ENCODE assay signal across 9 mouse cellular contexts in the genomic region with DNA sequence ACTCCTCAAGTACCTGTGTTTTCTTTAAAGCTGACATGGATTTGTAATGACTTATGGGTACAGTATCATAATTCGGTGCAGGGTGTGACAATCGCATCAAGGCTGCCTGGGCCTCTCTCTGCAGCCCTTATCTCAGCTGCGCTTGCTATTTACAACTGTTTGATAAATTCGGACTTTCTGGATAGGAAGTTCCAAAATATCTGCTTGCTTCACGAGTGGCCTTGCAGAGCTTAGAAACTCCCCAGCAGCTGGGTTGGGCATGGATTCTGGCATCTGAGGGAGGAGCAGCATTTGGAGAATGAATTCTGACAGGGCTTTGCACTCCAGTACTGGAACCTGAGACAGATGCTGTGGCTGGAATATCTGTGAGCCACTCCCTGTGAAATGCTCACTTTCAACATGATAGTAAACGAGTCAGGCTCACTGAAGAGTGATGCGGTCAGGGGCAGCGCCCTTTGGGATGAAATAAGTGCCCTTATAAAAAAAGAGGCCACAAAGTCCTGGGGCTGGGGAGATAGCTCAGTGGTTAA. TPM values are rescaled to one million over a fixed set of nuclear protein-coding genes. Genes with fewer than 3 reads are reported as not detected.
DNase-seq lines count a peak whose midpoint lies in the region; ATAC-seq and TF ChIP-seq lines count a peak whose summit lies in the region.
"Had no signal": no experiment of that assay in that cellular context is flagged by ENCODE, and none has a peak within 500 bp of the region (broad histone marks: within the 10 kb centered on the region; RNA-seq: fewer than 3 reads in every experiment).

No protein-coding gene starts in this region.

- H3K9ac ChIP-seq in heart, postnatal 0 days (replicated peaks; ENCODE audit: low read depth, low read length) = no peak overlapping the region
- H3K9ac ChIP-seq in neural tube, embryonic 14.5 days (replicated peaks; ENCODE audit: low read depth, low read length) = 0 out of 2 replicates have a peak overlapping the region, but pooled peaks have one; percentile 28
- H3K9ac ChIP-seq: neural tube, embryonic 12.5 days had no signal

- H3K27me3 ChIP-seq in megakaryocyte, embryonic 14.5 days (replicated peaks) = peaks cover 8% of the 10 kb centered on the region
- no peaks in the 10 kb centered on the region for H3K27me3 ChIP-seq in heart, postnatal 0 days (ENCODE audit: control insufficient read depth, insufficient read depth, low read length)
- H3K27me3 ChIP-seq in neural tube, embryonic 14.5 days (ENCODE audit: control insufficient read depth, insufficient read depth, low read length) = no peaks in the 10 kb centered on the region
- H3K27me3 ChIP-seq: neural tube, embryonic 12.5 days had no signal

- no peaks in the 10 kb centered on the region for H3K9me3 ChIP-seq in megakaryocyte, embryonic 14.5 days
- no peaks in the 10 kb centered on the region for H3K9me3 ChIP-seq in heart, postnatal 0 days (replicated peaks; ENCODE audit: control insufficient read depth, low read length)
- H3K9me3 ChIP-seq in neural tube, embryonic 14.5 days (ENCODE audit: control insufficient read depth, low read length) = no peaks in the 10 kb centered on the region
- H3K9me3 ChIP-seq: neural tube, embryonic 12.5 days had no signal

- peak overlapping the region; percentile 73 for H3K27ac ChIP-seq in heart, postnatal 0 days (ENCODE audit: low read depth)
- no peak overlapping the region for H3K27ac ChIP-seq in neural tube, embryonic 14.5 days (ENCODE audit: low read depth, low read length)
- H3K27ac ChIP-seq: neural tube, embryonic 12.5 days had no signal

- TF ChIP-seq CTCF in heart, postnatal 0 days (IDR thresholded peaks at IDR 0.05; ENCODE audit: low read depth) = no peak

- peak overlapping the region; percentile 71 for H3K4me3 ChIP-seq in megakaryocyte, embryonic 14.5 days (replicated peaks)
- no peak overlapping the region for H3K4me3 ChIP-seq in heart, postnatal 0 days (ENCODE audit: low read depth, low read length)
- no peak overlapping the region for H3K4me3 ChIP-seq in neural tube, embryonic 14.5 days (ENCODE audit: low read depth, low read length)
- H3K4me3 ChIP-seq: neural tube, embryonic 12.5 days had no signal

- H3K4me1 ChIP-seq in megakaryocyte, embryonic 14.5 days = peaks cover 43% of the 10 kb centered on the region
- peaks cover 35% of the 10 kb centered on the region for H3K4me1 ChIP-seq in heart, postnatal 0 days (ENCODE audit: control insufficient read depth, insufficient read depth)
- peaks cover 18% of the 10 kb centered on the region for H3K4me1 ChIP-seq in neural tube, embryonic 14.5 days (ENCODE audit: control insufficient read depth, insufficient read depth, low read length)

- 17% methylated on average over 8 of the region's 8 CpGs for WGBS in heart, postnatal 0 days
- WGBS in neural tube, embryonic 14.5 days = 86% methylated on average over 8 of the region's 8 CpGs

- TF ChIP-seq EP300 in heart, postnatal 0 days (IDR thresholded peaks at IDR 0.05; ENCODE audit: low read depth) = no peak

- H3K4me2 ChIP-seq in heart, postnatal 0 days (ENCODE audit: low read depth, low read length) = peak overlapping the region; percentile 1
- no peak overlapping the region for H3K4me2 ChIP-seq in neural tube, embryonic 14.5 days (ENCODE audit: low read depth, low read length)
- H3K4me2 ChIP-seq: neural tube, embryonic 12.5 days had no signal

- H3K36me3 ChIP-seq in megakaryocyte, embryonic 14.5 days (replicated peaks; ENCODE audit: low read length) = no peaks in the 10 kb centered on the region
- H3K36me3 ChIP-seq in heart, postnatal 0 days (replicated peaks; ENCODE audit: control insufficient read depth, insufficient read depth, low read length) = peaks cover 3% of the 10 kb centered on the region; the same call in 1 of the 2 replicates
- H3K36me3 ChIP-seq in neural tube, embryonic 14.5 days (ENCODE audit: control insufficient read depth, insufficient read depth, low read length) = no peaks in the 10 kb centered on the region; the same call in 1 of the 2 replicates

- 0 out of 2 replicates have a peak, but pooled peaks have one; percentile 11 for ATAC-seq in frontal cortex, adult (ENCODE audit: low TSS enrichment)
- no peak for ATAC-seq in megakaryocyte, adult 5-6 weeks (ENCODE audit: poor library complexity, severe bottlenecking)
- peak; percentile 25 for ATAC-seq in heart, postnatal 0 days (ENCODE audit: insufficient read depth, low read depth)
- no peak for ATAC-seq in neural tube, embryonic 14.5 days (ENCODE audit: low read depth)

- no peak for DNase-seq in frontal cortex, postnatal 14 days (ENCODE audit: low spot score in 2 of 2)
- DNase-seq in heart, postnatal 0 days (ENCODE audit: low spot score) = no peak
- DNase-seq in thymus, postnatal 36 days = no peak
- DNase-seq in thymus, postnatal 10 days (ENCODE audit: low spot score in 2 of 2) = no peak

RNA-seq across cellular contexts. Expression of a gene that starts 7.7 kb away (rescaled TPM):
- 13.8 and 16.8 TPM in 2 replicates for polyA plus RNA-seq in megakaryocyte, embryonic 14.5 days (2012; ENCODE audit: insufficient read depth, low replicate concordance)
- 0.84 and 4.0 TPM in 2 replicates for total RNA-seq in megakaryocyte, adult 5-6 weeks (2015)
- total RNA-seq in megakaryocyte, adult 5-6 weeks (2017) = 0.73 TPM in 1 of 2 replicates, not detected in the other
- 7.5 and 35.0 TPM in 2 replicates for total RNA-seq in heart, postnatal 0 days (2014; rRNA removed; ENCODE audit: low replicate concordance)
- 3.7 and 5.0 TPM in 2 replicates for polyA plus RNA-seq in heart, postnatal 0 days (2015; fragmentation: Nextera tagmentation; extraction: Ambion mirVana)
- 16.5 and 18.7 TPM in 2 replicates for polyA plus RNA-seq in neural tube, embryonic 14.5 days (2014; fragmentation: Nextera tagmentation; extraction: Ambion mirVana)

RNA-seq across cellular contexts. Expression of a gene that starts 24.7 kb away (rescaled TPM):
- 3.8 and 10.2 TPM in 2 replicates for polyA plus RNA-seq in megakaryocyte, embryonic 14.5 days (2012; ENCODE audit: insufficient read depth, low replicate concordance)
- 8.2 and 9.8 TPM in 2 replicates for total RNA-seq in megakaryocyte, adult 5-6 weeks (2015)
- 3.6 and 4.6 TPM in 2 replicates for total RNA-seq in megakaryocyte, adult 5-6 weeks (2017)
- total RNA-seq in heart, postnatal 0 days (2014; rRNA removed; ENCODE audit: low replicate concordance) = 3.5 and 11.0 TPM in 2 replicates
- polyA plus RNA-seq in heart, postnatal 0 days (2015; fragmentation: Nextera tagmentation; extraction: Ambion mirVana) = 12.5 and 13.1 TPM in 2 replicates
- polyA plus RNA-seq in neural tube, embryonic 14.5 days (2014; fragmentation: Nextera tagmentation; extraction: Ambion mirVana) = 19.7 and 20.2 TPM in 2 replicates

RNA-seq across cellular contexts. Expression of a gene that starts 57.1 kb away (rescaled TPM):
- 206 and 441 TPM in 2 replicates for polyA plus RNA-seq in megakaryocyte, embryonic 14.5 days (2012; ENCODE audit: insufficient read depth, low replicate concordance)
- 410 and 456 TPM in 2 replicates for total RNA-seq in megakaryocyte, adult 5-6 weeks (2015)
- 187 and 196 TPM in 2 replicates for total RNA-seq in megakaryocyte, adult 5-6 weeks (2017)
- total RNA-seq in heart, postnatal 0 days (2014; rRNA removed; ENCODE audit: low replicate concordance) = 190 and 225 TPM in 2 replicates
- 188 and 200 TPM in 2 replicates for polyA plus RNA-seq in heart, postnatal 0 days (2015; fragmentation: Nextera tagmentation; extraction: Ambion mirVana)
- 245 and 257 TPM in 2 replicates for polyA plus RNA-seq in neural tube, embryonic 14.5 days (2014; fragmentation: Nextera tagmentation; extraction: Ambion mirVana)

Comparison
In these comparisons a context has a peak if more than half of its experiments do, and no peak if none do; other contexts are left out.
1. ATAC-seq: peak in frontal cortex, adult (single experiment) and heart, postnatal 0 days (single experiment); none in megakaryocyte, adult 5-6 weeks (single experiment) and neural tube, embryonic 14.5 days (single experiment).